Mouse (Mus musculus): ENCODE data around the gene Arfip1. TPM values are rescaled to one million over a fixed set of nuclear protein-coding genes. Genes with fewer than 3 reads are reported as not detected.

Gene Arfip1
- polyA plus RNA-seq, 1 experiment from 2014 or later, result 50.6 TPM

- 58% methylated on average over 12 of the region's 12 CpGs for WGBS
- Histone ChIP-seq H3K9ac (no peak overlapping the region), H3K4me2 (replicated peaks) (no peak overlapping the region), H3K27me3 (no peaks in the 10 kb centered on the region), H3K4me1 (peaks cover 13% of the 10 kb centered on the region), H3K9me3 (replicated peaks) (no peaks in the 10 kb centered on the region), H3K4me3 (replicated peaks) (no peak overlapping the region), H3K36me3 (no peaks in the 10 kb centered on the region), H3K27ac (replicated peaks) (no peak overlapping the region)
- ATAC-seq (ENCODE audit: insufficient number of reproducible peaks, low FRiP score, low TSS enrichment, low read depth), result no peak
Measured at GRCm38 (mm10) chr3:84455733-84456417, 126.5 kb downstream of the Arfip1 start.

- no peak for ATAC-seq (ENCODE audit: insufficient number of reproducible peaks, low FRiP score, low TSS enrichment, low read depth)
- WGBS, result 64% methylated on average over 3 of the region's 3 CpGs
Measured at GRCm38 (mm10) chr3:84450651-84451050, 131.8 kb downstream of the Arfip1 start.

GRCm38 (mm10) chr3:84449015-84449414 is 133.4 kb downstream of the Arfip1 start:
- no peaks in the 10 kb centered on the region; the same call in 1 of the 2 replicates for H3K4me1 ChIP-seq
- H3K27me3 ChIP-seq, result 0 out of 2 replicates have a peak, but pooled peaks cover 4% of the 10 kb centered on the region
- 71% methylated on average over 9 of the region's 9 CpGs for WGBS
- H3K4me3 ChIP-seq (replicated peaks), result no peak overlapping the region
- H3K36me3 ChIP-seq, result no peaks in the 10 kb centered on the region
- H3K9me3 ChIP-seq (replicated peaks), result no peaks in the 10 kb centered on the region
- no peak overlapping the region for H3K9ac ChIP-seq
- no peak overlapping the region for H3K27ac ChIP-seq (replicated peaks)
- ATAC-seq (ENCODE audit: insufficient number of reproducible peaks, low FRiP score, low TSS enrichment, low read depth), result no peak
- H3K4me2 ChIP-seq (replicated peaks), result no peak overlapping the region

More at GRCm38 (mm10) chr3:84450651-84451050, 131.8 kb downstream of the Arfip1 start:
- H3K9ac ChIP-seq, result no peak overlapping the region; the same call in 1 of the 2 replicates
- no peak overlapping the region for H3K4me3 ChIP-seq (replicated peaks)
- H3K4me2 ChIP-seq (replicated peaks), result no peak overlapping the region
- H3K9me3 ChIP-seq (replicated peaks), result no peaks in the 10 kb centered on the region
- H3K27me3 ChIP-seq, result no peaks in the 10 kb centered on the region
- no peaks in the 10 kb centered on the region for H3K36me3 ChIP-seq
- H3K4me1 ChIP-seq, result no peaks in the 10 kb centered on the region; the same call in 1 of the 2 replicates
- no peak overlapping the region for H3K27ac ChIP-seq (replicated peaks)

GRCm38 (mm10) chr3:84447803-84448202 is 134.6 kb downstream of the Arfip1 start:
- no peak overlapping the region for H3K4me2 ChIP-seq (replicated peaks)
- no peaks in the 10 kb centered on the region for H3K36me3 ChIP-seq
- H3K27me3 ChIP-seq, result 0 out of 2 replicates have a peak, but pooled peaks cover 4% of the 10 kb centered on the region
- no peak overlapping the region for H3K4me3 ChIP-seq (replicated peaks)
- no peaks in the 10 kb centered on the region for H3K9me3 ChIP-seq (replicated peaks)
- ATAC-seq (ENCODE audit: insufficient number of reproducible peaks, low FRiP score, low TSS enrichment, low read depth), result no peak
- H3K9ac ChIP-seq, result no peak overlapping the region
- H3K4me1 ChIP-seq, result no peaks in the 10 kb centered on the region; the same call in 1 of the 2 replicates
- 69% methylated on average over 5 of the region's 5 CpGs for WGBS
- no peak overlapping the region for H3K27ac ChIP-seq (replicated peaks)

Other genes starting within 250 kb of the Arfip1 start
- gene Fhdc1, start 102.2 kb downstream of the Arfip1 start, polyA plus RNA-seq (2015; fragmentation: Nextera tagmentation; extraction: Ambion mirVana), result 10.8 and 11.4 TPM in 2 replicates
- gene Tigd4, start 10.9 kb upstream of the Arfip1 start, polyA plus RNA-seq (2015; fragmentation: Nextera tagmentation; extraction: Ambion mirVana), result 1.4 and 1.5 TPM in 2 replicates
- gene Tmem154, start 83.6 kb upstream of the Arfip1 start, polyA plus RNA-seq (2015; fragmentation: Nextera tagmentation; extraction: Ambion mirVana), result 9.1 and 11.1 TPM in 2 replicates
- 14.6 and 17.9 TPM in 2 replicates for gene Fbxw7, start 232.6 kb upstream of the Arfip1 start, polyA plus RNA-seq (2015; fragmentation: Nextera tagmentation; extraction: Ambion mirVana)

Data from embryonic facial prominence, embryonic 15.5 days (tissue).